Mouse (Mus musculus): Measurements from ENCODE around the gene Shc3.

DNA sequence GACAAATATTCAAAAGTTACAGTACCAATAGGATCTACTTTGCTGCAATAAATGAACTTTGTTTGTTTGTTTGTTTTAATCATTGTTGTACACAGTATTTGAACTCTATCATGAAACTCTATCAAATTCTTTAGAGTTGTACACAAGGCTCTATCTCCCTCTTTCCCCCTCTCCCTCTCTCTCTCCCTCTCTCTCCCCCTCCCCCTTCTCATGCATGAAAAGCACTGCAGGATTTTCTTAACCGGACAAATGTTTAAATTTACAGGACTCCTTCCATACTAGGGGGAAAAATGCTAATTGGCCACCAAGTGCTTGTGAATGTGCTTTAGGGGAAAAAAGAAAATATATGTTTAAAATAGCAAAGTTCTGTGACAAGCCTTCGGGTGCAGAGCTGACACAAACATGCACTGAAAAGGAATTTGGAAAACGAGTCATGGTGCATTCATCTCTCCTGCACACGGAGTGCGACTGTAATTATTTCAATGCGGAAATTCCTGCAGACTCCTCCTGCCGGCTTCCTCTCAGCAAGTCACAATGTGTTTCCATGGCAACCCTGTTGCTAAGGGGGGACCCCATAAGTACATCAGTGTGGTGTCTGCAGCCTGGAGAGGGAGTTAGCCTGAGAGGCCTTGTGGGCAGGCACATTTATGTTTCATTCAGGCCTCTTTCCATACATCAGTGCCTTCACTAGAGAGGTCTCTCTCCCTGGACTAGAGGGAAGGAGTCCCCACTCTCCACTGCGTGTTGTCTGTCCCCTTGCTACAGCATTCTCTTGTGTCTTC lies 11.2 kb upstream of the Shc3 start:
- TF ChIP-seq CTCF (conservative IDR thresholded peaks at IDR 0.05; ENCODE audit: insufficient read depth, insufficient read length, low read depth, low read length) (no peak), POLR2A (IDR thresholded peaks at IDR 0.05; ENCODE audit: low read depth, low read length) (no peak)

Data from kidney, adult 2 months (tissue).